Mouse (Mus musculus) testis, adult 2 months (tissue): ENCODE measurements at regions not wholly inside any gene's neighbourhood (a gene's known extent, or its start where the extent isn't known, plus 50 kb on each side); places are given as distances from the start of the nearest gene placed in this dataset.

Experiments used
- CTCF ChIP-seq: fragments of 200-500 bp; IDR thresholded peaks from 2 replicates; pipeline ENCODE4 v1.5.1; 2012; ENCODE audit warnings: low read depth, mild to moderate bottlenecking, inconsistent platforms, low read length, moderate library complexity; ENCODE audit not compliant: control insufficient read depth, insufficient read depth, insufficient replicate concordance
- POLR2A ChIP-seq: fragments of 200-500 bp; IDR thresholded peaks from 2 replicates; pipeline ENCODE4 v1.6.1; 2012; ENCODE audit warnings: low read depth, mild to moderate bottlenecking, inconsistent platforms, low read length, moderate library complexity; ENCODE audit not compliant: control insufficient read depth

DNA sequence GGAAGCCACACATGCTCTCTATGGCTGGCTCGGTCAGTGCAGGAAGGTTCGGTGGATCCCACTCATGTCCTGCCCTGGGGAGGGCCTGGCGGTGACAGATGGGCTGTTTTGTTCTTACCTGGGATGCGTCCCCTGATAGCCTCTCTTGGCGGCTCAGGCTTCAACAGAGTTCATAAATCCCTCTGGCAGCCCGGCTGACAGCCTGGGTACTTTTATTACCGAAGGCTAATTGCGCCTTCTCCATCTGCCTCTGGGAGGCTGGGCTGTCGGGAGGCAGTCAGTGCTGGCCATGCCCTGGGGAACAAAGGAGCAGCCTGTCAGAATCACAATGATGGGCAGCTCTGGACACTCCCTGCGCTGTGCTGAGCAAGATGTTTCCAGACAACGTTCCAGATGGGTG, 196.5 kb upstream of the Kcnab2 start:
- TF ChIP-seq CTCF: no peak
- no peak for TF ChIP-seq POLR2A
